Mouse (Mus musculus) MEL (cell line): ENCODE data around the gene 1190005I06Rik. TPM values are rescaled to one million over a fixed set of nuclear protein-coding genes. Genes with fewer than 3 reads are reported as not detected.

ENCODE experiments used
- DNase-seq: peaks from one replicate; pipeline ENCODE4 v3.0.0; 2011; ENCODE audit warnings: low read depth, low spot score
- H3K27ac ChIP-seq: 2 replicates; pipeline ENCODE4 v1.5.1; 2012; ENCODE audit warnings: low read depth, mild to moderate bottlenecking, control low read depth, low read length, moderate library complexity; ENCODE audit not compliant: control insufficient read depth
- H3K27me3 ChIP-seq, 2 experiments: fragments of 150-350 bp in 1 of 2; sonication (generic) in 1 of 2; 2 replicates each; pipeline ENCODE4 v1.6.1; 2012; ENCODE audit warnings: low read length in 2 of 2, mild to moderate bottlenecking in 2 of 2, improper control_type of control experiment in 1 of 2, moderate library complexity in 1 of 2; ENCODE audit not compliant: insufficient read depth in 2 of 2, control insufficient read depth in 1 of 2
- H3K36me3 ChIP-seq, 2 experiments: 2 replicates each; pipeline ENCODE4 v1.6.1; 2012 to 2014; ENCODE audit warnings: low read length in 2 of 2, improper control_type of control experiment in 1 of 2, inconsistent platforms in 1 of 2, mild to moderate bottlenecking in 1 of 2; ENCODE audit not compliant: insufficient read depth in 2 of 2, control insufficient read depth in 1 of 2
- H3K4me1 ChIP-seq, 2 experiments: fragments of 150-350 bp in 1 of 2; sonication (generic) in 1 of 2; 2 replicates each; pipeline ENCODE4 v1.6.1; 2012; ENCODE audit warnings: low read length in 2 of 2, improper control_type of control experiment in 1 of 2, mild to moderate bottlenecking in 1 of 2; ENCODE audit not compliant: insufficient read depth in 2 of 2, control insufficient read depth in 1 of 2
- H3K4me3 ChIP-seq, 2 experiments: fragments of 150-350 bp in 1 of 2; sonication (generic) in 1 of 2; 2 replicates each; pipeline ENCODE4 v1.5.1; 2012; ENCODE audit warnings: low read depth in 2 of 2, low read length in 2 of 2, mild to moderate bottlenecking in 2 of 2, moderate library complexity in 2 of 2, control low read depth in 1 of 2, improper control_type of control experiment in 1 of 2; ENCODE audit not compliant: control insufficient read depth in 1 of 2, insufficient read depth in 1 of 2
- H3K79me2 ChIP-seq: 2 replicates; pipeline ENCODE4 v1.6.1; 2012; ENCODE audit warnings: mild to moderate bottlenecking, low read length, moderate library complexity; ENCODE audit not compliant: control insufficient read depth, poor library complexity, insufficient read depth
- H3K9ac ChIP-seq: 2 replicates; pipeline ENCODE4 v1.6.1; 2012; ENCODE audit warnings: low read depth, mild to moderate bottlenecking, control low read depth, low read length, moderate library complexity; ENCODE audit not compliant: control insufficient read depth, poor library complexity, severe bottlenecking
- H3K9me3 ChIP-seq: fragments of 150-350 bp; sonication (generic); replicated peaks from 2 replicates; pipeline ENCODE4 v1.6.1; 2012; ENCODE audit warnings: mild to moderate bottlenecking, low read length, improper control_type of control experiment, moderate library complexity; ENCODE audit not compliant: insufficient read depth
- CHD1 ChIP-seq: IDR thresholded peaks from 2 replicates; pipeline ENCODE4 v1.6.1; 2012; ENCODE audit warnings: low read depth, mild to moderate bottlenecking, inconsistent platforms, low read length, improper control_type of control experiment
- CHD2 ChIP-seq: IDR thresholded peaks from 2 replicates; pipeline ENCODE4 v1.6.1; 2011; ENCODE audit warnings: low read length, improper control_type of control experiment
- E2F4 ChIP-seq: IDR thresholded peaks from 2 replicates; pipeline ENCODE4 v1.6.1; 2011; ENCODE audit warnings: low read depth, low read length, improper control_type of control experiment, borderline replicate concordance
- ELF1 ChIP-seq: IDR thresholded peaks from 2 replicates; pipeline ENCODE4 v1.6.1; 2014; ENCODE audit warnings: low read depth, mild to moderate bottlenecking, inconsistent platforms, low read length, improper control_type of control experiment, moderate library complexity
- EP300 ChIP-seq, 2 experiments: IDR thresholded peaks; 2 replicates each; pipeline ENCODE4 v1.6.1; 2011; ENCODE audit warnings: improper control_type of control experiment in 2 of 2, low read length in 2 of 2, low read depth in 1 of 2, mild to moderate bottlenecking in 1 of 2
- GABPA ChIP-seq: IDR thresholded peaks from 2 replicates; pipeline ENCODE4 v1.6.1; 2012; ENCODE audit warnings: low read depth, mild to moderate bottlenecking, inconsistent platforms, low read length, improper control_type of control experiment, moderate library complexity
- HCFC1 ChIP-seq: IDR thresholded peaks from 2 replicates; pipeline ENCODE4 v1.6.1; 2012; ENCODE audit warnings: low read depth, mild to moderate bottlenecking, inconsistent platforms, low read length, improper control_type of control experiment, moderate library complexity
- MAX ChIP-seq: IDR thresholded peaks from 2 replicates; pipeline ENCODE4 v1.6.1; 2011; ENCODE audit warnings: low read length, improper control_type of control experiment
- MEF2A ChIP-seq: IDR thresholded peaks from 2 replicates; pipeline ENCODE4 v1.6.1; 2014; ENCODE audit warnings: low read depth, mild to moderate bottlenecking, inconsistent platforms, low read length, improper control_type of control experiment; ENCODE audit not compliant: poor library complexity, insufficient replicate concordance, severe bottlenecking; ENCODE audit errors: extremely low read depth
- POLR2A ChIP-seq, 2 experiments: IDR thresholded peaks; 2 replicates each; pipeline ENCODE4 v1.6.1; 2011 to 2012; ENCODE audit warnings: low read length in 2 of 2, mild to moderate bottlenecking in 2 of 2, control low read depth in 1 of 2, improper control_type of control experiment in 1 of 2, low read depth in 1 of 2, moderate library complexity in 1 of 2; ENCODE audit not compliant: control insufficient read depth in 1 of 2, insufficient read depth in 1 of 2, poor library complexity in 1 of 2
- RAD21 ChIP-seq: IDR thresholded peaks from 2 replicates; pipeline ENCODE4 v1.6.1; 2011; ENCODE audit warnings: mild to moderate bottlenecking, low read depth, low read length, improper control_type of control experiment
- RCOR1 ChIP-seq: IDR thresholded peaks from 2 replicates; pipeline ENCODE4 v1.6.1; 2012; ENCODE audit warnings: low read depth, mild to moderate bottlenecking, inconsistent platforms, low read length, improper control_type of control experiment
- SIN3A ChIP-seq: IDR thresholded peaks from 2 replicates; pipeline ENCODE4 v1.6.1; 2012; ENCODE audit warnings: low read length, improper control_type of control experiment, inconsistent platforms
- SMC3 ChIP-seq: IDR thresholded peaks from 2 replicates; pipeline ENCODE4 v1.6.1; 2011; ENCODE audit warnings: low read depth, low read length, improper control_type of control experiment
- TAL1 ChIP-seq: IDR thresholded peaks from 2 replicates; pipeline ENCODE4 v1.6.1; 2012; ENCODE audit warnings: mild to moderate bottlenecking, inconsistent platforms, low read length, moderate library complexity, mixed read lengths
- TBP ChIP-seq: IDR thresholded peaks from 2 replicates; pipeline ENCODE4 v1.8.0; 2011; ENCODE audit warnings: low read depth, low read length, improper control_type of control experiment
- TCF12 ChIP-seq: IDR thresholded peaks from 2 replicates; pipeline ENCODE4 v1.6.1; 2014; ENCODE audit warnings: low read depth, mild to moderate bottlenecking, inconsistent platforms, low read length, improper control_type of control experiment, moderate library complexity
- ZMIZ1 ChIP-seq: IDR thresholded peaks from 2 replicates; pipeline ENCODE4 v1.6.1; 2012; ENCODE audit warnings: low read depth, mild to moderate bottlenecking, inconsistent platforms, low read length, improper control_type of control experiment, moderate library complexity
- ZNF384 ChIP-seq: IDR thresholded peaks from 2 replicates; pipeline ENCODE4 v1.6.1; 2012; ENCODE audit warnings: low read depth, mild to moderate bottlenecking, inconsistent platforms, low read length, improper control_type of control experiment
- polyA plus RNA-seq, 2 experiments: library from polyadenylated mRNA; stranded (reverse) in 1 of 2; unstranded in 1 of 2; fragments of >175 nt in 1 of 2; fragments of >200 nt in 1 of 2; gene quantifications; 2 replicates each; pipeline versions ENCODE4 v1.2.1 to v1.2.4; 2012; ENCODE audit warnings: low replicate concordance in 2 of 2, low read depth in 1 of 2; ENCODE audit not compliant: insufficient read length in 2 of 2, insufficient read depth in 1 of 2, missing spikeins in 1 of 2
- total RNA-seq: library from RNA; depleted of rRNA; stranded (reverse); fragments of 300-350 nt; gene quantifications from 2 replicates; pipeline ENCODE4 v1.2.3, GENCODE M21; 2012

The 1190005I06Rik gene
- total and polyA plus RNA-seq, 3 experiments: 2.1 to 2.3 TPM; not detected in 1

- H3K9ac ChIP-seq: no peak overlapping the region
- no peak overlapping the region for H3K27ac ChIP-seq
- DNase-seq: no peak
- no peak overlapping the region for H3K4me3 ChIP-seq
- no peaks in the 10 kb centered on the region for H3K79me2 ChIP-seq
- H3K36me3 ChIP-seq: peaks cover 0 to 2% of the 10 kb centered on the region in 2 experiments; a peak in 1 of 4 replicates
- no peaks in the 10 kb centered on the region for H3K4me1 ChIP-seq
- H3K9me3 ChIP-seq: no peaks in the 10 kb centered on the region
- H3K27me3 ChIP-seq: no peaks in the 10 kb centered on the region
- no peak for TF ChIP-seq EP300 (IDR thresholded peaks at IDR 0.05; ENCODE audit: low read depth in 1 of 2, low read length in 2 of 2)
- TF ChIP-seq SIN3A: no peak
- TF ChIP-seq CHD1: no peak
- TF ChIP-seq TCF12: no peak
- TF ChIP-seq ZNF384: no peak
- no peak for TF ChIP-seq POLR2A (IDR thresholded peaks at IDR 0.05; ENCODE audit: control insufficient read depth in 1 of 2, insufficient read depth in 1 of 2, low read depth in 1 of 2, low read length in 2 of 2, poor library complexity in 1 of 2)
- no peak for TF ChIP-seq GABPA
- TF ChIP-seq CHD2: no peak
- no peak for TF ChIP-seq ELF1
- no peak for TF ChIP-seq HCFC1
- TF ChIP-seq ZMIZ1: no peak
- no peak for TF ChIP-seq TBP
- no peak for TF ChIP-seq MAX
- TF ChIP-seq E2F4: no peak
- no peak for TF ChIP-seq RAD21
Observed at GRCm38 (mm10) chr8:120622161-120622560, 25.3 kb downstream of the 1190005I06Rik start.

- DNase-seq: no peak
- Histone ChIP-seq H3K9me3 (no peaks in the 10 kb centered on the region), H3K36me3 (peaks cover 0 to 2% of the 10 kb centered on the region in 2 experiments; a peak in 1 of 4 replicates), H3K79me2 (no peaks in the 10 kb centered on the region), H3K4me1 (no peaks in the 10 kb centered on the region), H3K4me3 (no peak overlapping the region), H3K27me3 (no peaks in the 10 kb centered on the region), H3K27ac (no peak overlapping the region), H3K9ac (no peak overlapping the region)
- no peak for TF ChIP-seq RCOR1
- TF ChIP-seq POLR2A (IDR thresholded peaks at IDR 0.05; ENCODE audit: control insufficient read depth in 1 of 2, insufficient read depth in 1 of 2, low read depth in 1 of 2, low read length in 2 of 2, poor library complexity in 1 of 2): no peak
- no peak for TF ChIP-seq TAL1
- TF ChIP-seq MEF2A: no peak
- TF ChIP-seq SMC3: no peak
- no peak for TF ChIP-seq E2F4
Observed at GRCm38 (mm10) chr8:120620441-120620840, 27.0 kb downstream of the 1190005I06Rik start.
